Mouse (Mus musculus) adrenal gland, adult 18-20 months (tissue): Measurements from ENCODE around the gene Gm48551. TPM values are rescaled to one million over a fixed set of nuclear protein-coding genes. Genes with fewer than 3 reads are reported as not detected.

ENCODE experiments used
- DNase-seq, 2 experiments: peaks; one replicate each; pipeline ENCODE4 v3.0.0; 2021 to 2022; ENCODE audit warnings: low spot score in 2 of 2
- total RNA-seq, 2 experiments: library from RNA; stranded (reverse); gene quantifications; 1 replicate in 1 of 2; 2 replicates in 1 of 2; pipeline ENCODE4 v1.2.3; 2021

The Gm48551 gene
- total RNA-seq, 2 experiments from 2014 or later = 1.5 to 1.9 TPM

DNA sequence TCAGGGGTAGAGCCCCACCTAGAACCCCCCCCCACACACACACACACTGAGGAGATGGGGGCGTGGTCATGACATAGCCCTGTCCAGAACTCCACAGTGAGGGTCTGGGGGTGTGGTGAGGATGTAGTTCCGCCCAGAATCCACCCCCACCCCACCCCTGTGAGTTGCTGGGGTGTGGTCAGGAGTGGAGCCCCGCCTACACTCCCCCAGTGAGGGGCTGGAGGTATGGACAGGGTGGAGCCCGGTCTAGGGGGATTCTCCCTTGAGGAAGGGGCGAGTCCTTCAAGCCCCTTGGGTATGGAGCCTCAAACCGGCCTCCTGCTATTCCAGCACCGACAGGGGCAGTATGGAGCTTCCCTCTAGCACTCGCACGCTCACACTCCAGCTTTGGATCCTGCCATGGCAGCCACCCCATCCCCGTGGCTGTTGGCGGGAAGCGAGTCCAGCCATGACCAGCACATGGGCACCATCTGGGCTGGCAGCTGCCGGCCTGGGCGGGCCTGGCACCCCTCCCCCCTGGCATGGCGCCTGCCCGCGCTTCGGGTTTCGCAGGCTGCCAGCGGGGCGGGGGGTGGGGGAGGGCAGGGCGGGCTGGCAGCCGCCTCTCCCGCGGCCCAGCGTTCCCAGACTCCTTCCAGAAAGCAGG, 32.4 kb downstream of the Gm48551 start:
- peak; percentile 60 to 76 for DNase-seq

DNA sequence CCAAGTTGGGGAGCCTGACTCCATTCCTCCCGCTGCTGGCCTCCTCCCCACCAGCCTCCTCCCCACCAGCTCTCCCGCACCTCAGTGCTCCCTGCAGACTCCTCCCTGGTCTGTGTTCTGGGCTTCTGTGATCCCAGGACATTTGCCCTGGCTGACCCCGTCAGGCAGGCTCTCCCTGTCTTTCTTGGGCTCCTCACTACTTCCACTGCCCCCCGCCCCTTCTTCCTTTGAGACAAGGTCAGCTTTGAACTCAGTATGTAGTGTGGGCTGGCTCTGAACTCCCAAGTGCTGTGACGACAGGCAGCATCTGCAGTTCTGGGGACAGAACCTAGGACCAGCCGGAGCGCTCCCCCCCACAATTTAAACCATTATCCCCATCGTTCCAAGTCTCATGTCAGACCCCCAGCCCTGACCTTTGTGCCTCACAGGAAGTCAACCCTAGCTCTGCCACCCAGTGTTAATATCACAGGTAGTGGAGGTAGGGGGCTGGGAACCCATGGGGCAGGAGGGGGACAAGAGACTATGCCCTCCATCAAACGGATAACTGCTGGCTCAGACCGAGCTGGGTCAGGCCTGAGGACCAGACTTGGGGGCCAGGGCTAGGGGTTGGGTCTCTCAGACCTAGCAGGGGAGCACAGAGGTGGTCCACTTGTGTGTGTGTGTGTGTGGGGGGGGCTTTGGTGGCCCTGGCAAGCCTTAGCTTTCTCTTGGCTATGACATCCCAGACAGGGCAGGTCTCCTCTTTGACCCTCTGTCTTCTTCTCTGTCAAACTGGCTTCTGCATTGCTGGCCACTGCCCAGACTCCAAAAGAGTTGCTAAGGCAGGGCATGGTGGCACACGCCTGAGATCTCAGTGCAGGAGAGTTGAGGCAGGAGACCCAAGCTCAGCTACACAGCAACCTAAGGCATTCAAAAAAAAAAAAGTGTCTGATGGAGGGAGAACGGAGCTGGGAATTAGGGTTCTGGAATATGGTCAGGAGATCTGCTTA, 33.3 kb downstream of the Gm48551 start:
- DNase-seq = no peak

DNA sequence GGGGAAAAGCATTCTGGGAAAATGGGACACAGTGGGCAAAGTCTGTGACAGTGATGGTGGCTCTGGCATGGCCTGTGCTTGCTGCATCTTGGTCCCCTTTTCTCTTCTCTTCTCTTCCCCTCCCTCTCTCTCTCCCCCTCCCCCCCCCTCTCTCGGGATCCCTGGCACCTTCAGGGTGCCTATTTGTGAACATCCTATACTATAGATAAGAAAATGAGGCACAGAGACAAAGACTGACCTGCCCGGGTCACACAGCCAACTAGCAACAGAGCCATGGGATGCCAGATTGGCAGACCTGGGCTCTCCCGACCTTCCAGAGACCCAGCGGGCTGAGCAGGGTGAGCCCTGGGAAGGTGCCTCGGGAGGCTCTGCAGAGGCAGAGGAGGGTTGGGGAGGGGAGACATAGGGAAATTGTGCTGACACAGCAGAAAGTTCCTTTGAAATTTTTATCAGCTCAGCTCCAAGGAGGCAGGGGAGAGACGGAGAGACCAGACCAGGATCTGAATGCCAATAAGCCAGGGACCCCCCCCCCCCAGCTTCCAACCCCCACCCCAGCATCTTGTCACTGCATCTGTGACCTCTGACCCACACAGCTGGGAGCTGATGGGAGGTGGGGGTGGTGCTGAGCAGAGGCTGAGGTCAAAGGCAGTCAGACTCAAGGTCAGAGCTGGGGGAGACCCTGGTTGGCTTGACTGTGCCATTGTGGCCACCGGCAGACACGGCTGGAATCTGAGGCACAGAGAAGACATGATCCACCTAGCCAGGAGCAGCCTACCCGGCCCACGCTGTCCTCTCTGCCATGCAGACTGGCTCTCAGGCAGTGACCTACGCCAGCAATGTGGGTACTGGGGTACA, 34.2 kb downstream of the Gm48551 start:
- DNase-seq = no peak

DNA sequence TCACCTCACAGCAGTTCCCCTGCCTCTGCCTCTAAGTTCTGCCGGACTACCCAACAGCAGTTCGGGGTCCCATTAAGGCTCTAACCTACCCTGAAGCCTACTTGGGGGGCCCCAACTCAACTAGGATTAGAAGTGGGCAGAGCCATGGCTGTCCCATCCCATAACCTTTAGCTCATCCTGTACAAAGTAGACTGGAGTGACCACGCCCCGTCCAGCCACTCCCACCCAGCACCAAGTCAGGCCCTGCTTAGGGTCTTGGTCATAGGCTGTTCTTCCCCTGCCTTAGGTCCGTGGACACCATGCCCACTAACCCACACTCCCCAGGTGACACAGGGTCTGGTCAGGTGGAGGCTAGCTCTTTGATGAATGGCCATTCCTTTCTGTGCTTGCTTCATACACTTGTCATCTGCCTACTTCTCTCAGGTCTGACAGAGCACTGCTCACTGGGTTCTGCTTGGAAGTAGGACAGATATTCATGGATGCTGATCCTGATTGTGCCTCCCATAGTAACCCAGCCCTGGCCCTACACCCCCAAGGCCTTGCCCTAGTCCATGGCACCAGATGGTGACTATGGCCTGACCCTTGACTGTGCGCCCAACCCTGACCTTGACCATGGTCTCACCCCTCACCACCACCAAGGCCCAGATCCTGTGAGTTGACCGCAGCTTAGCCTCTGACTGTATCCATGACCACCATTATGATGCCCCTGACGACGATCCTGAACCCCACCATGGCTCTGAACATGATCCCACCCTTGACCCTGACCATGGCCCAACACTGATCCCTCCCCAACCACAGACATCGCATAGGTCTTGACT, 35.1 kb downstream of the Gm48551 start:
- peak in 1 of 2 experiments; percentile 23 for DNase-seq

DNA sequence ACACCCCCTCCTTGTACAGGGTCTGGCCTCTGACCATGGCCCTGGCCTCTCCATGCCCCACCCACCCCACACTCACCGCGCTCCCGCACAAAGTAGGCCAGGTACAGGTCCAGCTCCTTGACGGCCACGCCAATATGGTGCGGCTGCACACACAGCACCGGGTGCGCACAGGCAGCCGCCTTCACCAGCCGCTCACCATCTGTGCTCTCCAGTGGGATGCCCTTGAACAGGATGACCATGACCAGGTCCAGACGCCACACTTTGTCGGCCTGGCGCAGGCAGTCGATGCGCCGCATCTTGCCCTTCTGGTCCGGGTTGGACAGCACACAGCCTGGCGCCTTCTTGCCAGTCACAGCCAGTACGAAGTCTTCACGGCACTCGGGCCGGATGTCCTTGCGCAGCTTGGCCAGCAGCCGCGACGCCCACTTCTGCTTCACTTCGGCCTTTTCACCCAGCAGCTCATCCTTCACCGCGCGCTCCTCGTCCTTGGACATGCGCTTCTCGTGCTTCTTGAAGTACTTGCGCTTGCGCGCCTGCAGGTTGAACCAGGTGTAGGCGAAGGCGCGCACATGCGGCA, 36.0 kb downstream of the Gm48551 start:
- peak; percentile 54 to 61 for DNase-seq

DNA sequence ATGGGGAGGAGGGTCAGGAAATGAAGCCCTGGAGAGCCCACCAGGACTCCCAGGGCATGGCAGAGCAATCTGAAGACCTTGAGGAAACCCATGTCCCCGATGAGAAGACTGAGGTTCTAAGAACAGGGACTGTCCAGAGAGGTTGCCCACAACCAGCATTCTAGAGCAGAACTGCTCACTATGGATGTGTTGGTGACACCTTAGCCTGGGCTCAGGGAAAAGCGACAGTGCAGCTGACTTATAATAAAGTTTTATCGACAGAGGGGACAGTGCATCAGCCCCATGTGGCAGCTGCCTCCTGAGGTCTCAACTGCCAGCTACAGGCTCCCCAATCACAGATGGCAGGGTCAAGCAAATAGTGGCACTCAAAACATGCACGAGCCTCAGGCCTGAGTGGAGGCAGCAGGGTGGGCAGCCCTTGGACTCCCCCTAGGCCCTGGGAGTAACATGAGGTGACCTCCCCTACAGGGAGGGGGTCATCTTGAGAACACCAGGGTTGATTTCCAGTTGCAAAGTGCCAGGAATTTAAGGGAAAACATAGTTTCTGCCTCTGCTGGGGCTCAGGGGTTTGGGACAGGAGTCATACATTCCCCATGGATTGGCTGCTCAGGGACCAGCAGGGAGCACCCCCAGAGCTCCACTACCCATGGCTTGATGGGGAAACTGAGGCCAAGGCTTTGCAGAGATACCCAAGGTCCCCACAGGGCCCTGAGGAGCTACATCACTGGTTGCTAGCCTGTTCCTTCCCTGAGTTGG, 37.0 kb downstream of the Gm48551 start:
- DNase-seq = peak in 1 of 2 experiments; percentile 21

DNA sequence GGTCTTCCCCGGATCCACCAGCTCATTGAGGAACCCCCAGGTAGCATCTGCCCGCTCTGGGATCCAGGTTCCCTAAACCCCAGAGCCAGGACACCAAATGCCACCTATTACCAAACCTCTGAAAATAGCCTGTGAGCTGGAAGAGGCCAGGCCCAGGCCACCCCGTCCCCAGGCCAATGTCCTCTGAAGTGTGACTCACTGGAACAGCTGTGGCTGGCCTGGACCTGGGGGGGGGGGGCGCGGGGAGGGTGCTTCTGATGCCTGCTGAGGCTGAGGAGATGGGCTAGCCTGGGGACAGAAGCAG, 37.5 kb downstream of the Gm48551 start:
- peak in 1 of 2 experiments; percentile 31 for DNase-seq

DNA sequence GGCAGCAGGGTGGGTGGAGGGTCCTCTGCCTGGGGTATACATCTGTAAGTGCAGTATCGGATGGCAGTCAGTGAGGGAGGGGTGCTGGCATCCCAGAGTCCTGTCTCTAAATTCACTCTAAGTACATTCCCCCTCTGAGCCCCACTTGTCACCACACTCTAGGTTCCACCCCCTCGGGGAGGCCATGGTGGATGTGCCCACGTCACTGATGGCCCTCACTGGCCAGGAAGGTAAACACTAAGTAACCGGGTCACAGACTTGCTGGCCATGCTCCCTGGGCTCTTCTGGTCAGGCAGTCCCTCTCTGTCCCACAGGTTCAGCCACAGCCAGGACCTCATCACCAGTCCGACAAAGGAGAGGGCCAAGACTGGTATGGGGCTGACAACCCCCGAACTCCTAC, 37.9 kb downstream of the Gm48551 start:
- DNase-seq = no peak

DNA sequence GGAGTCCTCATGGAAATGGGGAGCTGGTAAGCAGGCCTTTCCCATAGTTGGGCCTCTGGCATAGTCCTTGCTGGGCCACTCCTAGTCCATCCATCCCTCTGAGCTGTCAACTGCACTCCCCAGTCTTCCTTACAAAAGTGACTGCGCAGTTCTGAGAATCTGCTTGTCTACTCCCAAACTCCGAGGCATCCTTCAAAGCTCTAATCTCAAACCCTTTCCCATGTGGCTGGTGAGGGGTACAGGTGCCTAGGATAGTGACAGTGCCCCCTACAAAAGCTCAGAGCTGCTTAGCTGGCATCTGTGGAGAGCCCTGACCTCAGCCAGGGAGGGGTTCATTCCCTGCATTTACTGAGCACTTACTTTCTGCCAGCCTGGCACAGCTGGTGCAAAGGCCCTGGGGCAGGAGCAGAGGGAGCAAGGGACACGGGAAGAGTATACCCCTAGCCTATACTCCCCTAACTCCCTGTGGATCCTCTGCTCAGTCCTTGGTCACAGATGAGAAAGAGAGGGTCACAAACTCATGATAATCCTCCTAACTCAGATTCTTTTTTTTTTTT, 38.5 kb downstream of the Gm48551 start:
- DNase-seq = no peak

DNA sequence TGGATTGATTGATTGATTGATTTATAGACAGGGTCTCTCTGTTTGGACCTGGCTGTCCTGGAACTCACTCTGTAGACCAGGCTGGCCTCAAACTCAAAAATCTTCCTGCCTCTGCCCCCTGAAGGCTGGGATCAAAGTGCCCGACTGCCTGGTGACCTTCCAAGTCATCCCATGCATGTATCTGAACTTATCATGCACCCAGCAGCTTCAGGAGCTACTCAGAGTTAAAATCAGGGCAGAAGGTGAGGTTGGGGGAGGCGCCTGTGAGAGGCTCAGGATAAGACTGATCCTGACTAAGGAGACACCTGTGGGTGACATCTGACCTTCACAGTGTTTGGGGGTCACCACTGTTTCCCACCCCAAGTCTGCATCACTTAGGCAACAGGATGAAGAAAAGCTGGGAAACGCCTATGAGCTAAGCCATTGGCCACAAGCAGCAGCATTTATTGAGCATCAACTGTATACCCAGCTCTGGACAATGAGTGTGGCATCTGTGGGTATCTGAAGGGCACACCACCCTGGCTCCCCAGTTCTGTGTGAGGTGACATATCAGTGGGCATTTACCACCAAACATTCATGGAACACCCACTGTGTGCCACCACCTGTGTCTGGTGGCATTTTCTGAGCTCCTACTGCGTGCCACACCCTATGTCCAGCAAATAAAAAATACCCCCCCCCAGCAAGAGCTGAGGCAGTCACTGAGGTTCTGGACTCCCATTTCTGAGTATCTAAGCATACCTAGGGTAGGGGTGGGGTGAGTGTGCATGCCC, 39.4 kb downstream of the Gm48551 start:
- DNase-seq = no peak

DNA sequence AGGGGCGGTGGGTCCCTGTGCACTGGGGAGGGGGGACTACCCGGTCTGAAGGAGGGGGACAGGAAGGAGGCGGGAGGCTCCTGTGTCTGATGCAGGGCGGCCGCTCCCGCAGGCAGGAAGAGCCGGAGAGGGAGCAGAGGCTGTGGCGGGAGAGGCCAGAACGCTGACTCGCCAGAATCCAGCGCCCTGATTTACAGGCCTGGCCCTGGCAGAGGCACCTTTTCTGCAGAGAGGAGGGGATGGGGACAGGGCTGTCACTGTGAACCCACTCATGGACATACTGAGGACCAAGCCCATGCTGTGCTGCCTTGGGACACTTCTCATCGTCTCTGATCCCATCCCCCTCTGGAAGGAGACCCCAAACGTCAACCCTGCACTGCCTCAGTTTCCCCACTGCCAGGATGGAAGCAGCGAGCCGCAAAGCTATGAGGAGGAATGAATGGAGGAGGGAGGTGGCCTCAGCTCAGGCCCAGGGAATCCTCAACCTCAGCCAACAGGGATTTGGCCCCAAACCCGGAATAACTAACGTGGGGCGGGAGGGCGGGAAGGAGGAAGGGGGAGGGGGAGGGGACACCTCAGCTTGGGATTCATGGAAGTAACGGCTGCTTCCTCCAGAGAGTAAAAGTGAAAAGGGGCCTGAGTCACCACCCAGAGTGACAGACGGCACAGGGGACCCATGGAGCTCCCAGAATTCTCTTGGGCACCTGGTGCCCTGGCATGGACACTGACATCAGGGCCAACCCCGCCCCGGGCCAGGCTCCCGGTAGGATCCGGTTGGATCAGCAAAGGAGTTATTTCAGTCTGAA, 40.2 kb downstream of the Gm48551 start:
- peak; percentile 42 to 52 for DNase-seq

DNA sequence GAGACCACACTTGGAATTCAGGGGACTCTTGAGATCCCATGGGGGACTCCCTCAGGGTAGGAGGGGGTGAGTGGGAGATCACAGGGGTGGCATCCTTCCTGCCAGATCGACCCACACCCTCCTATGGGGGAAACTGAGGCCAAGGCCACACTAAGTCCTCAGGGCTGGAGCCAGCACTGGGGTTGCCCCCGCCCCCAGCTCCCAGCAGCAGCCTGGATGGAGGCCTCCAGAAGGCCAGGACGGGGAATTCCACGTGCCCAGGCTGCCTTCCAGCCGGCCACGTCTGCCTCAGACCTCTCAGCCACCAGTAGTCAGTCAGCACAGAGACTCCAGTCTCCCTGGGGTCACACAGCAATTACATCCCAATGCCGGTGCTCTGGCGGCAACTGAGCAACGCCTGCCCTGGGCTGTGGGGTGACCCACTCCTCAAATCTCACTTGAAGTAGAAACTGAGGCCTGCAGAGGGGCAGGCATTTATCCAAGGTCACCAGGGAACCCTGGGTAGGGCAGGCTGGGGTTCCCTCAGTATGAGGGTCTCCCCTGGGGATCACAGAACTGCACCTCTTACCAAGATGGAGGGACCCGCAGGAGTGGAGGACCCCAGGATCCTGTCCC, 41.1 kb downstream of the Gm48551 start:
- DNase-seq = peak; percentile 46

DNA sequence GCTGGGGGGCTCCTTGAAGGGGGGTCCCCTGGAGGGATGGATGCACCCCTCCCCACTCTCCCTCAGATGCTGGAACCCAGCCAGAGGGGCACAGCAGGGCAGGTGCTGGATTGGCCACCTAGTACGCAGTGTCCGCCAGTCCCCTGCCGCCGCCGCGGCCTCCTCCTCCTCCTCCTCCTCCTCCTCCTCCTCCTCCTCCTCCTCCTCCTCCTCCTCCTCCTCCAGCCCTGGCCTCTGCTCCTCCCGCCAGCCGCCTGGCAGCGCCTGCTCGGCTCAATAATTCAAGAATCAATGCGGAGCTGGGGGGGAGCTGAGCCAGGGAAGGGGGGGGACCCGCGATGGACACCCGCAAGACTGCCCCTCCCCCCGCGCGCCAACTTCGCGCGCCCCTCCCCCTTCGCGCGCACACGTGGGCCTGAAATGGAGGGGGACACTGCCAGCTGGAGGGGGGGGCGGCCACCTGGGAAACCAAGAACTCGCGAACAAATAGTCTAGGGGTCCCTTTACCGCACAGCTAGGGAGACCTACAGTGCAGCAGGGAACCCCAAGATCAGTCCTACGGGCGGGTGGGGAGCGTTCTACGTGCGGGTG, 41.9 kb downstream of the Gm48551 start:
- peak; percentile 33 to 44 for DNase-seq

DNA sequence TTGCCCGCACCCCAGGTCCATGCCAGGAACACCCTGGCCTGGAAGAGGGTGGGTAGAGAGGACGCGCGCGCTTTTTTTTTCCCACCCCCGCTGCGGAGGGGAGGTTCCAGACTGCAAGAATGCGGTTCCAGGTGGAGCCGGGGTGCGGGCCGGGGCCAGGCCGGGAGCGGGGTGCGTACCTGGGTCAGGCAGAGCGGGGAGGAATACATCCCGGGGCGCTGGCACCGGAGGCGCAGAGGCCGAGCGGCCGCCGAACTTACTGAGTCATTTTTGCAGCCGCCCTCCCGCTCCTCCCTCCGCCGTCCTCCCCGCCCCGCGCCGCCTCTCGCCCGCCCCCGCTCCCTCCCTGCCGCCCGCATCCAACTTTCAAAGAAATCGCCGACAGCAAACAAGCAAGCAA, 42.6 kb downstream of the Gm48551 start:
- DNase-seq = peak; percentile 83

DNA sequence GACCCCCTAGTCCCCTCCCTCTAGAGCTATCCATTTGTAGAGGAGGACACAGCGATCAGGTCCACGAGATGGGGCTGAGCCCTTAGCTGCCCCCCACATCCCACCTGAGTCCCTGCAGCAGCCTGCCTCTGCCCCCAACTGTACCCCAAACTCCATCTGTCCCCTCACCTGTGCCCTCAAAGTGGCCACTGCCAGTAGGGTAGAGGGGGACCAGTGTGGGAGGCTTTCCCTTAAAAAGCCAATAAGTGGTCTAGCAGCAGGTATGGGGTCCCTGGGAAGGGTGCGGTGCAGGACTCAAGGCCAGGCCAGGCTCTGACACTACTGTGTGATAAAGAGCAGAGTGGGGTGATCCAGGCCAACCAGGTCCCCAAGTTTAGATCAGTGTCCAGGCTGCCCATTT, 43.1 kb downstream of the Gm48551 start:
- DNase-seq = no peak

DNA sequence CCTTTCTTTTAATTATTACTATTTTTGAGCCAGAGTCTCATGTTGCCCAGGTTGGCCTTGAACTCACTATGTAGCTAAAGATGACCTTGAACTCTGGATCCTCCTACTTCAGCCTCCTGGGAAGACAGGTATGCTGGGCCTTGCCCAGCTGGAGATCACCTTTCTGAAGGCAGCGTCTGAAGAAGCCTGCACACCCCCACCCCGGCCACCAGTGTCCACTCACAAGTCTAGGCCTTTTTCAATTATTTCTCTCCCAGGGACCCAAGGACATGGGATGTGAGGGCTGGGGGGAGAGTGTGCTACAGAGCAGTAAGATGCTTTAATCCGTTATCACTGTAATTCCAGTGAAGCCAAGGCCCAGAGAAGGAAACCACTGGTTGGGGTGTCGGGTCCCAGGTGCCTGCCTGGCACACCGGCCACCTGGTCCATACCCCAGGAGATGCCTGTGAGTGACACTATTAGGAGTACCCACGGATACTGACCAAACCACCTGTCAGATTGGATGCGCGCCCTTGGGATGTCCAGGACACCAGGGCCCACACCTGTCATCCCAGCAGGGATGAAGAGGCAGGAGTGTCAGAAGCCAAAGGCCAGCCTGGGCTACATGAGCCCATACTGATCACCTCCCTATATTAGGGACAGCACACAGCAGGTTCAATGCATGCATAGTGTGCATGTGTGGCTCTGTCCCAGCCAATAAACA, 43.7 kb downstream of the Gm48551 start:
- DNase-seq = peak in 1 of 2 experiments; percentile 20
